In the genomic region with DNA sequence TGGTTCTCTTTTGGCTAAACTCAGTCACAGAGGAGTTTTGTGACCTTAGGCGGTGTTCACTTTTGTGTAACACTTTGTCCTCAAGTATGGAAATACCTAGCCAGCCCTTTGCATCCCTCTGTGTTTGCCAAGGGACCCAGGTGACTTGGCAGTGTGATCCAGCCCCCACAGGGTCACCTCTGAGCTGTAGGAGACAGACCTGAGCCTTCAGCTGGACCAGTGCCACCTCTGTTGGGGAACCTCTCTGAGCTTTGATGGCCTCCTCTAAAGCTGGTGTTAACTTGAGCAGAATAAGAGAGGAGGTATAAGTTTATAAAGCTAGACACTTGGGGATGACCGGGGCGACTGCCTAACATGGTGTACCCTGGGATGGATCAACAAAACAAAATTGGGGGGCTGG, we compare ENCODE assay signal across 12 mouse cellular contexts. TPM values are rescaled to one million over a fixed set of nuclear protein-coding genes. Genes with fewer than 3 reads are reported as not detected.
DNase-seq lines count a peak whose midpoint lies in the region; ATAC-seq and TF ChIP-seq lines count a peak whose summit lies in the region.
"Had no signal": no experiment of that assay in that cellular context is flagged by ENCODE, and none has a peak within 500 bp of the region (broad histone marks: within the 10 kb centered on the region; RNA-seq: fewer than 3 reads in every experiment).

No protein-coding gene starts in this region.

- H3K27me3 ChIP-seq in forebrain, embryonic 13.5 days: no peaks in the 10 kb centered on the region
- no peaks in the 10 kb centered on the region for H3K27me3 ChIP-seq in limb, embryonic 10.5 days (ENCODE audit: low read depth, poor library complexity, severe bottlenecking)
- no peaks in the 10 kb centered on the region for H3K27me3 ChIP-seq in myocyte (ENCODE audit: control insufficient read depth, insufficient read depth, insufficient read length)
- H3K27me3 ChIP-seq in intestine, postnatal 0 days (replicated peaks; ENCODE audit: control insufficient read depth, insufficient read depth, low read length): peaks cover 5% of the 10 kb centered on the region; the same call in 1 of the 2 replicates
- H3K27me3 ChIP-seq: stomach, embryonic 15.5 days had no signal

- no peak for TF ChIP-seq POLR2A in myocyte (IDR thresholded peaks at IDR 0.05; ENCODE audit: insufficient read length, low read depth)

- DNase-seq in cerebellum, adult 11 months: peak; percentile 45
- no peak for DNase-seq in cerebellum, adult 8-10 months
- no peak for DNase-seq in limb, embryonic 10.5 days (ENCODE audit: low spot score)
- no peak for DNase-seq in Muller cell, postnatal 12 days (ENCODE audit: inconsistent ontology term)
- no peak for DNase-seq in MN1 (ENCODE audit: low spot score)
- DNase-seq: kidney, adult 11 months; liver, embryonic 13.5 days; lung, postnatal 4 days had no signal

- H3K4me1 ChIP-seq in forebrain, embryonic 13.5 days: peaks cover 30% of the 10 kb centered on the region
- H3K4me1 ChIP-seq in limb, embryonic 10.5 days: peaks cover 20% of the 10 kb centered on the region
- H3K4me1 ChIP-seq in intestine, postnatal 0 days (replicated peaks; ENCODE audit: control insufficient read depth, insufficient read depth, low read length): no peaks in the 10 kb centered on the region

- H3ac ChIP-seq in myocyte (ENCODE audit: control insufficient read depth, insufficient read length): no peak overlapping the region

- H3K4me3 ChIP-seq in forebrain, embryonic 13.5 days: peak overlapping the region; percentile 59
- H3K4me3 ChIP-seq in limb, embryonic 10.5 days: peak overlapping the region; percentile 65
- peak overlapping the region; percentile 25 for H3K4me3 ChIP-seq in myocyte
- H3K4me3 ChIP-seq in intestine, postnatal 0 days (ENCODE audit: low read depth, low read length): no peak overlapping the region
- H3K4me3 ChIP-seq: liver, embryonic 13.5 days had no signal

- no peaks in the 10 kb centered on the region for H3K79me2 ChIP-seq in myocyte (ENCODE audit: control insufficient read depth, insufficient read depth)

- no peak for TF ChIP-seq CTCF in intestine, postnatal 0 days (IDR thresholded peaks at IDR 0.05; ENCODE audit: low read depth)

- H3K4me2 ChIP-seq in forebrain, embryonic 13.5 days: peak overlapping the region; percentile 66
- peak overlapping the region; percentile 90 for H3K4me2 ChIP-seq in myocyte (ENCODE audit: low read depth)
- H3K4me2 ChIP-seq in intestine, postnatal 0 days (replicated peaks; ENCODE audit: low read depth): no peak overlapping the region

- ATAC-seq in forebrain, embryonic 13.5 days: no peak
- ATAC-seq in intestine, postnatal 0 days: no peak

- WGBS in forebrain, embryonic 13.5 days: 99% methylated on average over 3 of the region's 3 CpGs
- WGBS in limb, embryonic 10.5 days: 97% methylated on average over 3 of the region's 3 CpGs
- WGBS in intestine, postnatal 0 days: 96% methylated on average over 3 of the region's 3 CpGs

- H3K9me3 ChIP-seq in forebrain, embryonic 13.5 days (replicated peaks): no peaks in the 10 kb centered on the region
- H3K9me3 ChIP-seq in limb, embryonic 10.5 days (replicated peaks): no peaks in the 10 kb centered on the region
- H3K9me3 ChIP-seq in intestine, postnatal 0 days (ENCODE audit: control insufficient read depth): no peaks in the 10 kb centered on the region
- H3K9me3 ChIP-seq: liver, embryonic 13.5 days; stomach, embryonic 15.5 days had no signal

- no peak overlapping the region for H3K27ac ChIP-seq in forebrain, embryonic 13.5 days
- peak overlapping the region; percentile 88; the same call in 1 of the 2 replicates for H3K27ac ChIP-seq in limb, embryonic 10.5 days
- H3K27ac ChIP-seq in intestine, postnatal 0 days (ENCODE audit: low read depth, low read length): no peak overlapping the region
- H3K27ac ChIP-seq: liver, embryonic 13.5 days; stomach, embryonic 15.5 days had no signal

- H3K36me3 ChIP-seq in forebrain, embryonic 13.5 days (ENCODE audit: poor library complexity, severe bottlenecking): peaks cover 37% of the 10 kb centered on the region
- H3K36me3 ChIP-seq in limb, embryonic 10.5 days: peaks cover 48% of the 10 kb centered on the region
- H3K36me3 ChIP-seq in myocyte (ENCODE audit: control insufficient read depth, insufficient read depth): no peaks in the 10 kb centered on the region
- H3K36me3 ChIP-seq in intestine, postnatal 0 days (ENCODE audit: control insufficient read depth, insufficient read depth): no peaks in the 10 kb centered on the region
- H3K36me3 ChIP-seq: liver, embryonic 13.5 days; stomach, embryonic 15.5 days had no signal

- no peak overlapping the region for H3K9ac ChIP-seq in forebrain, embryonic 13.5 days
- no peak overlapping the region for H3K9ac ChIP-seq in intestine, postnatal 0 days (ENCODE audit: low read depth, low read length)
- H3K9ac ChIP-seq: liver, embryonic 13.5 days; stomach, embryonic 15.5 days had no signal

TF ChIP-seq in myocyte, 11 proteins besides CTCF, POLR2A, EP300 and RAD21:
- TF ChIP-seq SRF (IDR thresholded peaks at IDR 0.05; ENCODE audit: control insufficient read depth, insufficient read length, low read depth): no peak
- no peak for TF ChIP-seq TCF3 (IDR thresholded peaks at IDR 0.05; ENCODE audit: insufficient read length, low read depth)
- TF ChIP-seq CEBPB (IDR thresholded peaks at IDR 0.05; ENCODE audit: insufficient read depth, poor library complexity, severe bottlenecking): no peak
- TF ChIP-seq TCF12 (IDR thresholded peaks at IDR 0.05; ENCODE audit: insufficient read depth, poor library complexity, severe bottlenecking): no peak
- no peak for TF ChIP-seq MYOG (IDR thresholded peaks at IDR 0.05; ENCODE audit: control insufficient read depth in 1 of 3, insufficient read depth in 1 of 3, insufficient read length in 2 of 3, low read depth in 2 of 3)
- no peak for TF ChIP-seq POLR2AphosphoS2 (IDR thresholded peaks at IDR 0.05; ENCODE audit: insufficient read length, low read depth)
- no peak for TF ChIP-seq USF1 (IDR thresholded peaks at IDR 0.05; ENCODE audit: low read depth)

RNA-seq across cellular contexts. Expression of gene Triobp, which starts 1.4 kb away (rescaled TPM):
- 35.6 and 39.2 TPM in 2 replicates for polyA plus RNA-seq in forebrain, embryonic 13.5 days (2015; fragmentation: Nextera tagmentation; extraction: Ambion mirVana)
- polyA plus RNA-seq in limb, embryonic 10.5 days (2016; fragmentation: Nextera tagmentation; extraction: Ambion mirVana): 47.9 and 54.6 TPM in 2 replicates
- 19.9 TPM for polyA plus RNA-seq in myocyte (2012; fragmentation: generic; extraction: Trizol)
- 35.2 and 39.4 TPM in 2 replicates for polyA plus RNA-seq in intestine, postnatal 0 days (2015; fragmentation: Nextera tagmentation; extraction: Ambion mirVana)

RNA-seq across cellular contexts. Expression of gene Nol12, which starts 14.2 kb away (rescaled TPM):
- 50.3 and 59.3 TPM in 2 replicates for polyA plus RNA-seq in forebrain, embryonic 13.5 days (2015; fragmentation: Nextera tagmentation; extraction: Ambion mirVana)
- 70.6 and 84.9 TPM in 2 replicates for polyA plus RNA-seq in limb, embryonic 10.5 days (2016; fragmentation: Nextera tagmentation; extraction: Ambion mirVana)
- 101 TPM for polyA plus RNA-seq in myocyte (2012; fragmentation: generic; extraction: Trizol)
- 24.8 and 26.0 TPM in 2 replicates for polyA plus RNA-seq in intestine, postnatal 0 days (2015; fragmentation: Nextera tagmentation; extraction: Ambion mirVana)

RNA-seq across cellular contexts. Expression of gene Lgals1, which starts 22.4 kb away (rescaled TPM):
- 91.7 and 110 TPM in 2 replicates for polyA plus RNA-seq in forebrain, embryonic 13.5 days (2015; fragmentation: Nextera tagmentation; extraction: Ambion mirVana)
- 292 and 458 TPM in 2 replicates for polyA plus RNA-seq in limb, embryonic 10.5 days (2016; fragmentation: Nextera tagmentation; extraction: Ambion mirVana)
- polyA plus RNA-seq in myocyte (2012; fragmentation: generic; extraction: Trizol): 13,722 TPM
- polyA plus RNA-seq in intestine, postnatal 0 days (2015; fragmentation: Nextera tagmentation; extraction: Ambion mirVana): 725 and 759 TPM in 2 replicates

RNA-seq across cellular contexts. Expression of gene Pdxp, which starts 35.2 kb away (rescaled TPM):
- 54.4 and 55.5 TPM in 2 replicates for polyA plus RNA-seq in forebrain, embryonic 13.5 days (2015; fragmentation: Nextera tagmentation; extraction: Ambion mirVana)
- 37.1 and 40.8 TPM in 2 replicates for polyA plus RNA-seq in limb, embryonic 10.5 days (2016; fragmentation: Nextera tagmentation; extraction: Ambion mirVana)
- 33.1 TPM for polyA plus RNA-seq in myocyte (2012; fragmentation: generic; extraction: Trizol)
- polyA plus RNA-seq in intestine, postnatal 0 days (2015; fragmentation: Nextera tagmentation; extraction: Ambion mirVana): 3.3 and 4.2 TPM in 2 replicates

RNA-seq across cellular contexts. Expression of gene Sh3bp1, which starts 49.3 kb away (rescaled TPM):
- polyA plus RNA-seq in forebrain, embryonic 13.5 days (2015; fragmentation: Nextera tagmentation; extraction: Ambion mirVana): 3.7 and 5.4 TPM in 2 replicates
- polyA plus RNA-seq in limb, embryonic 10.5 days (2016; fragmentation: Nextera tagmentation; extraction: Ambion mirVana): 51.1 and 51.2 TPM in 2 replicates
- 11.1 TPM for polyA plus RNA-seq in myocyte (2012; fragmentation: generic; extraction: Trizol)
- 7.2 and 7.6 TPM in 2 replicates for polyA plus RNA-seq in intestine, postnatal 0 days (2015; fragmentation: Nextera tagmentation; extraction: Ambion mirVana)

Comparison
In these comparisons a context has a peak if more than half of its experiments do, and no peak if none do; other contexts are left out.
1. RNA of gene Lgals1, which starts 22.4 kb away (polyA plus RNA-seq): 13,722 TPM in myocyte (single experiment); 725 to 759 TPM in intestine, postnatal 0 days, 292 to 458 TPM in limb, embryonic 10.5 days and 91.7 to 110 TPM in forebrain, embryonic 13.5 days; every median in the first group is over 10 times any median in the second.